In the genomic region with DNA sequence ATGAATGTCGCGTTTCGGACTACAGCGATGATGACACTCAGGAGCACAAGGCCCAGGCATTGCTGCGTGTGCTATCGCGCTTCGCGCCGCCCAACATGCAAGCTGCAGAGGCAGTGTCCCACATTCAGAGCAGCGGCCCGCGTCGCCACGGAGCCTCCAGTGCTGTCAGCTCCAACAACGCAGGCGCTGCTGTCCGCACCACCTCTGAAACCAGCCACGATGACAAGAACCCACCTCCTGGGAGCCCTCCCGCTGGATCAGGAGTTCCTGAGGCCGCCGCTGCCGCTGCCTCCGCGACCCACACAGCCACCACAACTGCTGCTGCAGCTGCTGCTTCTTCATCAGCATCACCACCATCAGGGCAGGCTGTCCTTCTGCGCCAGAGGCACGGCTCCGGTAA, we compare ENCODE assay signal across 8 mouse cellular contexts. TPM values are rescaled to one million over a fixed set of nuclear protein-coding genes. Genes with fewer than 3 reads are reported as not detected.
DNase-seq lines count a peak whose midpoint lies in the region; ATAC-seq and TF ChIP-seq lines count a peak whose summit lies in the region.

No protein-coding gene starts in this region.

- no peak for DNase-seq in heart, adult 2 months
- DNase-seq in ES-E14 (ENCODE audit: low read depth, low spot score), result no peak
- peak; percentile 39 for DNase-seq in hindbrain, embryonic 10.5 days (ENCODE audit: low spot score)
- DNase-seq in thymus, postnatal 14 days, result no peak
- DNase-seq in gastrocnemius, postnatal 36 days, result no peak
- DNase-seq in heart, adult 9 months (ENCODE audit: low spot score in 2 of 2), result no peak

- intact Hi-C loops in heart, adult 2 months (cut with DNase I), result no loop called here
- intact Hi-C loops in gastrocnemius, postnatal 36 days (cut with DNase I), result no loop called here

- H3K9me3 ChIP-seq in heart, embryonic 12.5 days (replicated peaks), result no peaks in the 10 kb centered on the region
- no peaks in the 10 kb centered on the region for H3K9me3 ChIP-seq in ES-E14 (ENCODE audit: control insufficient read depth, insufficient read depth, low read depth, low read length)
- no peaks in the 10 kb centered on the region for H3K9me3 ChIP-seq in hindbrain, embryonic 10.5 days
- H3K9me3 ChIP-seq in midbrain, embryonic 15.5 days, result no peaks in the 10 kb centered on the region

- TF ChIP-seq CTCF in heart, adult 2 months (IDR thresholded peaks at IDR 0.05), result no peak

- no peak overlapping the region for H3K27ac ChIP-seq in heart, embryonic 12.5 days (ENCODE audit: poor library complexity, severe bottlenecking)
- no peak overlapping the region for H3K27ac ChIP-seq in heart, adult 2 months
- no peak overlapping the region for H3K27ac ChIP-seq in ES-E14 (ENCODE audit: insufficient read depth, low read depth, low read length, poor library complexity, severe bottlenecking)
- no peak overlapping the region for H3K27ac ChIP-seq in hindbrain, embryonic 10.5 days
- no peak overlapping the region for H3K27ac ChIP-seq in midbrain, embryonic 15.5 days

- peaks cover 73% of the 10 kb centered on the region for H3K27me3 ChIP-seq in heart, embryonic 12.5 days (replicated peaks)
- peaks cover 11% of the 10 kb centered on the region for H3K27me3 ChIP-seq in heart, adult 2 months (ENCODE audit: control insufficient read depth, insufficient read depth, low read length)
- H3K27me3 ChIP-seq in hindbrain, embryonic 10.5 days (ENCODE audit: insufficient read depth, poor library complexity, severe bottlenecking), result peaks cover 59% of the 10 kb centered on the region
- no peaks in the 10 kb centered on the region for H3K27me3 ChIP-seq in midbrain, embryonic 15.5 days (replicated peaks)

- H3K9ac ChIP-seq in heart, embryonic 12.5 days, result no peak overlapping the region
- H3K9ac ChIP-seq in heart, adult 2 months (ENCODE audit: low read depth, low read length), result no peak overlapping the region
- H3K9ac ChIP-seq in ES-E14 (ENCODE audit: insufficient read depth, low read depth, low read length, poor library complexity, severe bottlenecking), result no peak overlapping the region
- peak overlapping the region; percentile 34 for H3K9ac ChIP-seq in midbrain, embryonic 15.5 days

- H3K4me2 ChIP-seq in heart, embryonic 12.5 days, result peak overlapping the region; percentile 48
- H3K4me2 ChIP-seq in midbrain, embryonic 15.5 days, result peak overlapping the region; percentile 95

- no peak for TF ChIP-seq EP300 in heart, adult 2 months (IDR thresholded peaks at IDR 0.05; ENCODE audit: insufficient read depth, low read depth, low read length)

- no peaks in the 10 kb centered on the region for H3K36me3 ChIP-seq in heart, embryonic 12.5 days
- H3K36me3 ChIP-seq in heart, adult 2 months (ENCODE audit: control insufficient read depth, insufficient read depth, low read length), result no peaks in the 10 kb centered on the region
- no peaks in the 10 kb centered on the region for H3K36me3 ChIP-seq in ES-E14 (ENCODE audit: control insufficient read depth, insufficient read depth, low read length, poor library complexity, severe bottlenecking)
- H3K36me3 ChIP-seq in hindbrain, embryonic 10.5 days, result peaks cover 29% of the 10 kb centered on the region
- no peaks in the 10 kb centered on the region for H3K36me3 ChIP-seq in midbrain, embryonic 15.5 days (replicated peaks)

- H3K4me3 ChIP-seq in heart, embryonic 12.5 days, result peak overlapping the region; percentile 18
- no peak overlapping the region for H3K4me3 ChIP-seq in heart, adult 2 months
- peak overlapping the region; percentile 21 to 32; a peak in 1 of 4 replicates for H3K4me3 ChIP-seq in ES-E14 (ENCODE audit: insufficient read depth in 1 of 2, low read depth in 1 of 2, low read length in 2 of 2, poor library complexity in 1 of 2, severe bottlenecking in 1 of 2)
- peak overlapping the region; percentile 43 for H3K4me3 ChIP-seq in hindbrain, embryonic 10.5 days
- H3K4me3 ChIP-seq in midbrain, embryonic 15.5 days, result peak overlapping the region; percentile 35

- no peak for TF ChIP-seq POLR2A in heart, adult 2 months (IDR thresholded peaks at IDR 0.05; ENCODE audit: insufficient read depth, low read depth, low read length)

- peaks cover 20% of the 10 kb centered on the region for H3K4me1 ChIP-seq in heart, embryonic 12.5 days (replicated peaks)
- no peaks in the 10 kb centered on the region for H3K4me1 ChIP-seq in heart, adult 2 months (ENCODE audit: control insufficient read depth, insufficient read depth, low read length)
- H3K4me1 ChIP-seq in ES-E14 (ENCODE audit: control insufficient read depth in 2 of 2, insufficient read depth in 2 of 2, low read length in 2 of 2, poor library complexity in 1 of 2), result peaks cover 0 to 8% of the 10 kb centered on the region in 2 experiments; a peak in 1 of 4 replicates
- peaks cover 62% of the 10 kb centered on the region for H3K4me1 ChIP-seq in hindbrain, embryonic 10.5 days (replicated peaks)
- peaks cover 46% of the 10 kb centered on the region for H3K4me1 ChIP-seq in midbrain, embryonic 15.5 days

- in situ Hi-C loops in ES-E14 (cut with MboI; ENCODE audit: low sequenced_read_pairs in 2 of 2, unreplicated experiment in 2 of 2), result no loop called here

- no peaks in the 10 kb centered on the region for H3K79me2 ChIP-seq in heart, adult 2 months (replicated peaks; ENCODE audit: control insufficient read depth, insufficient read depth, low read length)

- WGBS in heart, embryonic 12.5 days, result 12% methylated on average over 28 of the region's 28 CpGs
- WGBS in heart, adult 2 months, result 14% methylated on average over 28 of the region's 28 CpGs
- 10% methylated on average over 28 of the region's 28 CpGs for WGBS in hindbrain, embryonic 10.5 days
- WGBS in midbrain, embryonic 15.5 days, result 15% methylated on average over 28 of the region's 28 CpGs

- ATAC-seq in heart, embryonic 12.5 days (ENCODE audit: insufficient number of reproducible peaks, low FRiP score), result no peak
- no peak for ATAC-seq in midbrain, embryonic 15.5 days (replicated peaks)

TF ChIP-seq in ES-E14, 5 proteins besides CTCF, POLR2A, EP300 and RAD21:
- TF ChIP-seq ZC3H11A (IDR thresholded peaks at IDR 0.05; ENCODE audit: borderline replicate concordance, low read depth, low read length), result no peak
- no peak for TF ChIP-seq CHD2 (IDR thresholded peaks at IDR 0.05; ENCODE audit: low read depth, low read length)
- TF ChIP-seq ZNF384 (IDR thresholded peaks at IDR 0.05; ENCODE audit: low read depth, low read length), result no peak
- TF ChIP-seq HCFC1 (IDR thresholded peaks at IDR 0.05; ENCODE audit: borderline replicate concordance, insufficient read depth, low read length), result no peak
- no peak for TF ChIP-seq MAFK (IDR thresholded peaks at IDR 0.05; ENCODE audit: insufficient read depth, low read depth, low read length)

RNA-seq across cellular contexts. Expression of a gene that starts 4.4 kb away (rescaled TPM):
- 0.35 and 0.42 TPM in 2 replicates for polyA plus RNA-seq in heart, embryonic 12.5 days (2016; fragmentation: Nextera tagmentation; extraction: Ambion mirVana)
- under 1 TPM in 1 of 2 experiments, not detected in 1; 0.11 TPM for total RNA-seq in heart, adult 2 months (2021)
- 0.18 and 0.25 TPM in 2 replicates for polyA plus RNA-seq in heart, adult 2 months (2012; rRNA removed)
- 1.2 and 1.7 TPM in 2 replicates for total RNA-seq in ES-E14 (2012; rRNA removed)
- 7.4 and 9.0 TPM in 2 replicates for polyA plus RNA-seq in hindbrain, embryonic 10.5 days (2016; fragmentation: Nextera tagmentation; extraction: Ambion mirVana)
- 23.4 and 25.9 TPM in 2 replicates for polyA plus RNA-seq in midbrain, embryonic 15.5 days (2015; fragmentation: Nextera tagmentation; extraction: Ambion mirVana)
- under 1 TPM in 1 of 2 experiments, not detected in 1; 0.54 TPM for total RNA-seq in gastrocnemius, postnatal 36 days (2021)
